In genomic region chr4:126130502-126130901, GRCm38 (mm10) we compare ENCODE assay signal across 9 mouse cellular contexts. TPM values are rescaled to one million over a fixed set of nuclear protein-coding genes. Genes with fewer than 3 reads are reported as not detected.
DNase-seq lines count a peak whose midpoint lies in the region; ATAC-seq lines count a peak whose summit lies in the region.
"Had no signal": no experiment of that assay in that cellular context is flagged by ENCODE, and none has a peak within 500 bp of the region (broad histone marks: within the 10 kb centered on the region; RNA-seq: fewer than 3 reads in every experiment).

No protein-coding gene starts in this region.

- H3K4me2 ChIP-seq in midbrain, embryonic 15.5 days: no peak overlapping the region
- H3K4me2 ChIP-seq in midbrain, embryonic 11.5 days: no peak overlapping the region
- no peak overlapping the region for H3K4me2 ChIP-seq in liver, embryonic 13.5 days

- H3K27ac ChIP-seq in midbrain, embryonic 15.5 days: 0 out of 2 replicates have a peak overlapping the region, but pooled peaks have one; percentile 23
- no peak overlapping the region for H3K27ac ChIP-seq in midbrain, embryonic 11.5 days (ENCODE audit: low read depth, low read length)
- peak overlapping the region; percentile 48 for H3K27ac ChIP-seq in liver, embryonic 13.5 days
- H3K27ac ChIP-seq: liver, embryonic 14.5 days had no signal

- 91% methylated on average over 11 of the region's 11 CpGs for WGBS in midbrain, embryonic 15.5 days
- WGBS in midbrain, embryonic 11.5 days: 85% methylated on average over 11 of the region's 11 CpGs
- 78% methylated on average over 11 of the region's 11 CpGs for WGBS in liver, embryonic 13.5 days (ENCODE audit: insufficient replicate concordance)

- peak; percentile 15 for DNase-seq in cerebellum, adult 9-10 months
- no peak for DNase-seq in cerebellum, postnatal 36 days
- no peak for DNase-seq in midbrain, embryonic 11.5 days (ENCODE audit: low spot score, missing footprints)
- DNase-seq in liver, embryonic 13.5 days: no peak
- no peak for DNase-seq in spleen, postnatal 4 days (ENCODE audit: low spot score in 2 of 2)
- no peak for DNase-seq in adrenal gland, postnatal 4 days (ENCODE audit: low spot score in 2 of 2)

- no peak overlapping the region for H3K4me3 ChIP-seq in midbrain, embryonic 15.5 days
- no peak overlapping the region for H3K4me3 ChIP-seq in midbrain, embryonic 11.5 days (ENCODE audit: low read depth, low read length)
- no peak overlapping the region for H3K4me3 ChIP-seq in liver, embryonic 13.5 days (replicated peaks)

- H3K9me3 ChIP-seq in midbrain, embryonic 15.5 days: no peaks in the 10 kb centered on the region
- H3K9me3 ChIP-seq in midbrain, embryonic 11.5 days (ENCODE audit: control insufficient read depth, low read length): no peaks in the 10 kb centered on the region
- H3K9me3 ChIP-seq in liver, embryonic 13.5 days (replicated peaks): no peaks in the 10 kb centered on the region

- no peak overlapping the region for H3K9ac ChIP-seq in midbrain, embryonic 15.5 days
- H3K9ac ChIP-seq in midbrain, embryonic 11.5 days (ENCODE audit: low read length): no peak overlapping the region
- no peak overlapping the region for H3K9ac ChIP-seq in liver, embryonic 13.5 days
- H3K9ac ChIP-seq: liver, embryonic 14.5 days had no signal

- no peaks in the 10 kb centered on the region for H3K27me3 ChIP-seq in midbrain, embryonic 15.5 days (replicated peaks)
- no peaks in the 10 kb centered on the region for H3K27me3 ChIP-seq in midbrain, embryonic 11.5 days (ENCODE audit: control insufficient read depth, insufficient read depth, low read length)
- no peaks in the 10 kb centered on the region for H3K27me3 ChIP-seq in liver, embryonic 13.5 days

- ATAC-seq in midbrain, embryonic 15.5 days (replicated peaks): no peak
- no peak for ATAC-seq in midbrain, embryonic 11.5 days (ENCODE audit: low FRiP score)
- ATAC-seq in liver, embryonic 13.5 days (ENCODE audit: low read depth): 0 out of 2 replicates have a peak, but pooled peaks have one; percentile 11
- no peak for ATAC-seq in cerebellum, adult (ENCODE audit: insufficient number of reproducible peaks, low FRiP score, low TSS enrichment)

- H3K4me1 ChIP-seq in midbrain, embryonic 15.5 days: peaks cover 15% of the 10 kb centered on the region
- H3K4me1 ChIP-seq in midbrain, embryonic 11.5 days (ENCODE audit: control insufficient read depth, insufficient read depth, low read length): no peaks in the 10 kb centered on the region; the same call in 1 of the 2 replicates
- peaks cover 18% of the 10 kb centered on the region for H3K4me1 ChIP-seq in liver, embryonic 13.5 days (replicated peaks)

- peaks cover 33% of the 10 kb centered on the region for H3K36me3 ChIP-seq in midbrain, embryonic 15.5 days (replicated peaks)
- H3K36me3 ChIP-seq in midbrain, embryonic 11.5 days (ENCODE audit: control insufficient read depth, insufficient read depth, low read length): peaks cover 10% of the 10 kb centered on the region
- H3K36me3 ChIP-seq in liver, embryonic 13.5 days: peaks cover 51% of the 10 kb centered on the region

RNA-seq across cellular contexts. Expression of gene Eva1b, which starts 17.0 kb away (rescaled TPM):
- polyA plus RNA-seq in midbrain, embryonic 15.5 days (2015; fragmentation: Nextera tagmentation; extraction: Ambion mirVana): 11.8 and 12.0 TPM in 2 replicates
- 22.4 and 24.8 TPM in 2 replicates for polyA plus RNA-seq in midbrain, embryonic 11.5 days (2014; fragmentation: Nextera tagmentation; extraction: Ambion mirVana)
- 11.8 and 13.3 TPM in 2 replicates for polyA plus RNA-seq in liver, embryonic 13.5 days (2015; fragmentation: Nextera tagmentation; extraction: Ambion mirVana)
- 10 to 100 TPM; 67.2 to 69.6 TPM for total RNA-seq in adrenal gland, postnatal 4 days (2021)

RNA-seq across cellular contexts. Expression of gene Stk40, which starts 26.7 kb away (rescaled TPM):
- 34.4 and 35.2 TPM in 2 replicates for polyA plus RNA-seq in midbrain, embryonic 15.5 days (2015; fragmentation: Nextera tagmentation; extraction: Ambion mirVana)
- polyA plus RNA-seq in midbrain, embryonic 11.5 days (2014; fragmentation: Nextera tagmentation; extraction: Ambion mirVana): 20.8 and 25.4 TPM in 2 replicates
- polyA plus RNA-seq in liver, embryonic 13.5 days (2015; fragmentation: Nextera tagmentation; extraction: Ambion mirVana): 13.9 and 15.9 TPM in 2 replicates
- total RNA-seq in adrenal gland, postnatal 4 days (2021): 10 to 100 TPM; 25.9 to 30.5 TPM

RNA-seq across cellular contexts. Expression of gene Sh3d21, which starts 32.8 kb away (rescaled TPM):
- 1.3 TPM in 2 replicates for polyA plus RNA-seq in midbrain, embryonic 15.5 days (2015; fragmentation: Nextera tagmentation; extraction: Ambion mirVana)
- polyA plus RNA-seq in midbrain, embryonic 11.5 days (2014; fragmentation: Nextera tagmentation; extraction: Ambion mirVana): 1.4 TPM in 2 replicates
- polyA plus RNA-seq in liver, embryonic 13.5 days (2015; fragmentation: Nextera tagmentation; extraction: Ambion mirVana): 0.82 and 1.3 TPM in 2 replicates
- total RNA-seq in adrenal gland, postnatal 4 days (2021): 1 to 10 TPM; 4.2 to 4.3 TPM

RNA-seq across cellular contexts. Expression of gene Lsm10, which starts 34.1 kb away (rescaled TPM):
- polyA plus RNA-seq in midbrain, embryonic 15.5 days (2015; fragmentation: Nextera tagmentation; extraction: Ambion mirVana): 48.7 and 53.0 TPM in 2 replicates
- 40.8 and 45.7 TPM in 2 replicates for polyA plus RNA-seq in midbrain, embryonic 11.5 days (2014; fragmentation: Nextera tagmentation; extraction: Ambion mirVana)
- 31.1 and 31.3 TPM in 2 replicates for polyA plus RNA-seq in liver, embryonic 13.5 days (2015; fragmentation: Nextera tagmentation; extraction: Ambion mirVana)
- total RNA-seq in adrenal gland, postnatal 4 days (2021): 10 to 100 TPM; 26.7 to 27.1 TPM
